Comparison of ENCODE assay signal across 23 mouse cellular contexts in genomic region chr14:34561647-34562046, GRCm38 (mm10). TPM values are rescaled to one million over a fixed set of nuclear protein-coding genes. Genes with fewer than 3 reads are reported as not detected.
"Had no signal": no experiment of that assay in that cellular context is flagged by ENCODE, and none has a peak within 500 bp of the region (broad histone marks: within the 10 kb centered on the region; RNA-seq: fewer than 3 reads in every experiment).

No protein-coding gene starts in this region.

- H3K36me3 ChIP-seq: kidney, embryonic 15.5 days; limb, embryonic 15.5 days; midbrain, embryonic 13.5 days had no signal

- H3K4me2 ChIP-seq: kidney, embryonic 15.5 days; limb, embryonic 15.5 days; midbrain, embryonic 13.5 days had no signal

- H3K4me1 ChIP-seq: midbrain, embryonic 13.5 days had no signal

- H3K9ac ChIP-seq: kidney, embryonic 15.5 days; limb, embryonic 15.5 days; liver, embryonic 14.5 days; midbrain, embryonic 13.5 days had no signal

- H3K27ac ChIP-seq: kidney, embryonic 15.5 days; liver, embryonic 14.5 days; midbrain, embryonic 13.5 days had no signal

- DNase-seq: kidney, adult 2 months; kidney, postnatal 25 days; layer of hippocampus, adult 9-11 months; layer of hippocampus, postnatal 36 days; lung, adult 18-20 months; lung, postnatal 36 days; right cerebral cortex, adult 18-20 months; right cerebral cortex, postnatal 25 days; thymus, postnatal 36 days had no signal

- H3K4me3 ChIP-seq: kidney, embryonic 15.5 days; limb, embryonic 15.5 days; midbrain, embryonic 13.5 days had no signal

- H3K9me3 ChIP-seq: kidney, embryonic 15.5 days; limb, embryonic 15.5 days; midbrain, embryonic 13.5 days had no signal

- H3K27me3 ChIP-seq: kidney, embryonic 15.5 days; limb, embryonic 15.5 days; midbrain, embryonic 13.5 days had no signal

RNA-seq across cellular contexts. Expression of gene Ldb3, which starts 26.8 kb away (rescaled TPM):
- total RNA-seq: megakaryocyte progenitor cell, adult 5-6 weeks had no signal

RNA-seq across cellular contexts. Expression of gene Opn4, which starts 38.3 kb away (rescaled TPM):
- total RNA-seq: layer of hippocampus, adult 18-20 months; layer of hippocampus, postnatal 36 days; left cerebral cortex, adult 8-10 months; left cerebral cortex, postnatal 25 days; megakaryocyte progenitor cell, adult 5-6 weeks; midbrain, postnatal 0 days had no signal
- polyA plus RNA-seq: kidney, adult 2 months; liver, embryonic 14.5 days; neural tube, embryonic 14.5 days; small intestine, adult 2 months; thymus, postnatal 0 days had no signal

RNA-seq across cellular contexts. Expression of gene 9230112D13Rik, which starts 39.0 kb away (rescaled TPM):
- total RNA-seq: layer of hippocampus, adult 18-20 months; layer of hippocampus, postnatal 36 days; left cerebral cortex, adult 8-10 months; left cerebral cortex, postnatal 25 days; megakaryocyte progenitor cell, adult 5-6 weeks; midbrain, postnatal 0 days had no signal
- polyA plus RNA-seq: kidney, adult 2 months; kidney, embryonic 15.5 days; limb, embryonic 15.5 days; liver, embryonic 14.5 days; lung, embryonic 16.5 days; midbrain, embryonic 13.5 days; midbrain, postnatal 0 days; neural tube, embryonic 14.5 days; small intestine, adult 2 months; stomach, embryonic 16.5 days; thymus, postnatal 0 days had no signal
